Mouse (Mus musculus) small intestine, adult 2 months (tissue): ENCODE measurements around the gene Arhgap31.

Source experiments
- CTCF ChIP-seq: fragments of 200-500 bp; IDR thresholded peaks from 2 replicates; pipeline ENCODE4 v1.5.1; 2012; ENCODE audit warnings: low read depth, mild to moderate bottlenecking, control low read depth, inconsistent platforms, low read length, moderate library complexity, mixed read lengths; ENCODE audit not compliant: insufficient replicate concordance, insufficient read length; ENCODE audit errors: extremely low read depth
- POLR2A ChIP-seq: fragments of 200-500 bp; IDR thresholded peaks from 2 replicates; pipeline ENCODE4 v1.6.1; 2012; ENCODE audit warnings: low read depth, mild to moderate bottlenecking, control low read depth, inconsistent platforms, low read length, moderate library complexity

GRCm38 (mm10) chr16:38612646-38613045 lies 100.4 kb downstream of the Arhgap31 start:
- TF ChIP-seq CTCF (no peak), POLR2A (no peak)
